Comparison of ENCODE assay signal across 19 mouse cellular contexts in genomic region chr7:110353971-110354370, GRCm38 (mm10).
"Had no signal": no experiment of that assay in that cellular context is flagged by ENCODE, and none has a peak within 500 bp of the region (broad histone marks: within the 10 kb centered on the region; RNA-seq: fewer than 3 reads in every experiment).

No protein-coding gene starts in this region.

- H3K27me3 ChIP-seq: limb, embryonic 12.5 days; liver, embryonic 15.5 days; megakaryocyte, embryonic 14.5 days; midbrain, embryonic 15.5 days; neural tube, embryonic 13.5 days; stomach, embryonic 15.5 days had no signal

- H3K36me3 ChIP-seq: liver, embryonic 15.5 days had no signal

- H3K9ac ChIP-seq: limb, embryonic 12.5 days; liver, embryonic 15.5 days; midbrain, embryonic 15.5 days; neural tube, embryonic 13.5 days; stomach, embryonic 15.5 days had no signal

- H3K27ac ChIP-seq: kidney, postnatal 0 days; limb, embryonic 12.5 days; liver, embryonic 15.5 days; macrophage; midbrain, embryonic 15.5 days; neural tube, embryonic 13.5 days; stomach, embryonic 15.5 days had no signal

- H3K4me3 ChIP-seq: limb, embryonic 12.5 days; liver, embryonic 15.5 days; megakaryocyte, embryonic 14.5 days; midbrain, embryonic 15.5 days; neural tube, embryonic 13.5 days; stomach, embryonic 15.5 days had no signal

- ATAC-seq: inflammation-experienced regulatory T-cells, adult 6 months; intestine, postnatal 0 days; lung, postnatal 0 days; midbrain, embryonic 15.5 days had no signal

- DNase-seq: kidney, adult 8-10 months; kidney, postnatal 36 days; layer of hippocampus, adult 9-11 months; layer of hippocampus, postnatal 36 days; lung, adult 2 months; retina, postnatal 1 day; right cerebral cortex, postnatal 14 days had no signal

- H3K9me3 ChIP-seq: limb, embryonic 12.5 days; liver, embryonic 15.5 days; megakaryocyte, embryonic 14.5 days; midbrain, embryonic 15.5 days; neural tube, embryonic 13.5 days; stomach, embryonic 15.5 days had no signal

- H3K4me1 ChIP-seq: limb, embryonic 12.5 days; liver, embryonic 15.5 days; megakaryocyte, embryonic 14.5 days; midbrain, embryonic 15.5 days; neural tube, embryonic 13.5 days; stomach, embryonic 15.5 days had no signal

- H3K4me2 ChIP-seq: limb, embryonic 12.5 days; liver, embryonic 15.5 days; midbrain, embryonic 11.5 days; midbrain, embryonic 15.5 days; neural tube, embryonic 13.5 days; stomach, embryonic 15.5 days had no signal
